23 mouse cellular contexts compared by ENCODE assay signal in the genomic region with DNA sequence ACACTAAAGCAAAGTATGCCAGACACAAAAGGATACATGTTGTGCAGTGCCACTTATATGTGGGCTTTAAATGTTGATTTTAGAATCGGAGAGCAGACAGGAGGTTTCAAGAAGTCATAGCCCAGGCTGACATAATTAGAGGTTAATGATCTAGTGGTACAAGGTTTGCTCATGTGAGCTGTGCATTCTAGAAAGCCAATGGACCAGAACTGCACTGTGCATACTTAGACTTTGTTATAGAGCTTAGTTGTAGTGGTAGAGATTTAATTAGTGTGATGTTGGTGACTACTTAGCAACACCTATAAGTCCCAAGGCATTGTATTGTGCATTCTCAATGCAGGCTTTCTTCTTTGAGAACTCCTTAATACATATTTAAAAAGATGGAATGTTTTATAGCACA.
DNase-seq lines count a peak whose midpoint lies in the region; ATAC-seq lines count a peak whose summit lies in the region.
"Had no signal": no experiment of that assay in that cellular context is flagged by ENCODE, and none has a peak within 500 bp of the region (broad histone marks: within the 10 kb centered on the region; RNA-seq: fewer than 3 reads in every experiment).

No protein-coding gene starts in this region.

- H3K9me3 ChIP-seq in kidney, embryonic 16.5 days (ENCODE audit: low read length) = no peaks in the 10 kb centered on the region
- H3K9me3 ChIP-seq in forebrain, embryonic 10.5 days = no peaks in the 10 kb centered on the region
- H3K9me3 ChIP-seq: heart, embryonic 10.5 days; heart, embryonic 13.5 days; hindbrain, embryonic 12.5 days; hindbrain, embryonic 15.5 days had no signal

- no peaks in the 10 kb centered on the region for H3K4me1 ChIP-seq in kidney, embryonic 16.5 days (ENCODE audit: insufficient read depth, low read length)
- no peaks in the 10 kb centered on the region; the same call in 1 of the 2 replicates for H3K4me1 ChIP-seq in forebrain, embryonic 10.5 days
- H3K4me1 ChIP-seq: heart, embryonic 10.5 days; hindbrain, embryonic 12.5 days; hindbrain, embryonic 15.5 days had no signal

- peak; percentile 63; the same call in 1 of the 2 replicates for ATAC-seq in kidney, embryonic 16.5 days (ENCODE audit: low FRiP score, low TSS enrichment)
- ATAC-seq: activated CD4-positive, CD25-positive, alpha-beta regulatory T cell, adult 4 months; CD4-positive, CD25-positive, alpha-beta regulatory T cell, adult 4 months; forebrain, embryonic 14.5 days; forebrain, postnatal 0 days had no signal

- peak; percentile 13 for DNase-seq in kidney, adult 9 months
- no peak for DNase-seq in kidney, adult 11 months
- DNase-seq in kidney, postnatal 4 days = no peak
- DNase-seq in kidney, postnatal 14 days = peak; percentile 11
- no peak for DNase-seq in forebrain, embryonic 10.5 days (ENCODE audit: extremely low spot score, low spot score)
- DNase-seq: adrenal gland, adult 8-10 months; adrenal gland, postnatal 25 days; cerebellum, adult 11-12 months; cerebellum, adult 8-10 months; cerebellum, postnatal 14 days; forebrain, postnatal 0 days; gastrocnemius, adult 2 months; gastrocnemius, postnatal 25 days; heart, adult 2 months; heart, postnatal 14 days had no signal

- H3K9ac ChIP-seq in kidney, embryonic 16.5 days (replicated peaks; ENCODE audit: low read length) = no peak overlapping the region
- H3K9ac ChIP-seq: forebrain, postnatal 0 days; heart, embryonic 13.5 days; hindbrain, embryonic 12.5 days; hindbrain, embryonic 15.5 days had no signal

- H3K36me3 ChIP-seq in kidney, embryonic 16.5 days (ENCODE audit: insufficient read depth, low read length) = no peaks in the 10 kb centered on the region
- H3K36me3 ChIP-seq in forebrain, embryonic 10.5 days (replicated peaks) = no peaks in the 10 kb centered on the region
- H3K36me3 ChIP-seq: heart, embryonic 10.5 days; heart, embryonic 13.5 days; hindbrain, embryonic 12.5 days; hindbrain, embryonic 15.5 days had no signal

- H3K27ac ChIP-seq in kidney, embryonic 16.5 days (ENCODE audit: low read length) = no peak overlapping the region
- no peak overlapping the region for H3K27ac ChIP-seq in forebrain, embryonic 10.5 days
- H3K27ac ChIP-seq: gastrocnemius, adult 2 months; heart, adult 2 months; heart, embryonic 10.5 days; heart, embryonic 13.5 days; hindbrain, embryonic 12.5 days; hindbrain, embryonic 15.5 days had no signal

- WGBS in kidney, embryonic 16.5 days = 47% methylated on average over 1 of the region's 1 CpGs
- WGBS in forebrain, embryonic 10.5 days = 76% methylated on average over 1 of the region's 1 CpGs

- no peaks in the 10 kb centered on the region for H3K27me3 ChIP-seq in kidney, embryonic 16.5 days (ENCODE audit: insufficient read depth, low read length)
- H3K27me3 ChIP-seq in forebrain, embryonic 10.5 days (ENCODE audit: poor library complexity, severe bottlenecking) = no peaks in the 10 kb centered on the region
- H3K27me3 ChIP-seq: heart, embryonic 13.5 days; hindbrain, embryonic 12.5 days; hindbrain, embryonic 15.5 days had no signal

- H3K4me3 ChIP-seq in kidney, embryonic 16.5 days (ENCODE audit: low read length) = no peak overlapping the region
- no peak overlapping the region for H3K4me3 ChIP-seq in forebrain, embryonic 10.5 days
- H3K4me3 ChIP-seq: gastrocnemius, adult 2 months; heart, adult 2 months; heart, embryonic 10.5 days; heart, embryonic 13.5 days; hindbrain, embryonic 12.5 days; hindbrain, embryonic 15.5 days had no signal

- no peak overlapping the region for H3K4me2 ChIP-seq in kidney, embryonic 16.5 days (replicated peaks; ENCODE audit: low read depth, low read length)
- H3K4me2 ChIP-seq: heart, embryonic 13.5 days; hindbrain, embryonic 12.5 days; hindbrain, embryonic 15.5 days had no signal

Comparison
In these comparisons a context has a peak if more than half of its experiments do, and no peak if none do; other contexts are left out.
1. DNase-seq: peak in kidney, adult 9 months (single experiment) and kidney, postnatal 14 days (single experiment); none in kidney, adult 11 months (single experiment), kidney, postnatal 4 days (0 of 2) and forebrain, embryonic 10.5 days (single experiment).